9 mouse cellular contexts compared by ENCODE assay signal in the genomic region with DNA sequence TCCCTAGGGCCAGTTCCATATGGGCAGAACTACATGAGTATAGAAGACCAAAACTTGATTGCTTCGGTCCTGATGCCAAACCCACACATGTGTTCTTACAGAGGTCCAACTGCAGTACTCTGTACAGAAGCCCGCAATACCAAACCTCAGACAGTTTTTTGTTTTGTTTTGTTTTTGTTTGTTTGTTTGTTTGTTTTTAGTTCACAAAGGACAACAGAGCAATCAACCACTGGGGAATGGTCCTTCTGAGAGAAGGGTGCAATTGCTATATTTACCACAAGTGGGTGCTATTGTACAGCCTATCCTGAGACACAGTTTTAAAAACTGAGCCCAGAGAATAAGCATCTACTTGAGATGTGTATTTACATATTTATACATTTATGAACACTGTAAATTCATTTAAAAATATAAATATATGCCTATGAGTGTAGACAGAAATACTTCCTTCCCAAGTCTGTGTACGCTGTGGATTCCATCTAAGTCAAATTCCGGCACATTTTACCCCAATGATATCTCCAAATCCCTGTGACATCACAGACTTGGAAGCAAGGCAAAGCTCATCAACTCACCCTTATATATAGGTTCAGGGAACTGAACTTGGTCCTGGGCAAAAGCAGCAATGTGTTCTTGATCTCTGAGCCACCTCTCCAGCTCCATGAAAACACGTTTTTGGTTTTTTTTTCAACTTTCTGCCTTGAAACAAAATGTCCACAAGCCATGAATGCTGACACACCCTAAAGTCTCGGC.
DNase-seq lines count a peak whose midpoint lies in the region.
"Had no signal": no experiment of that assay in that cellular context is flagged by ENCODE, and none has a peak within 500 bp of the region (broad histone marks: within the 10 kb centered on the region; RNA-seq: fewer than 3 reads in every experiment).

No protein-coding gene starts in this region.

- peak; percentile 58 to 64 for DNase-seq in left cerebral cortex, postnatal 25 days (ENCODE audit: low spot score in 2 of 2)
- no peak for DNase-seq in left cerebral cortex, postnatal 36 days (ENCODE audit: low spot score in 2 of 2)
- DNase-seq in Muller cell, postnatal 12 days (ENCODE audit: inconsistent ontology term), result peak; percentile 2
- peak; percentile 58 to 80 for DNase-seq in cerebellum, postnatal 10 days
- peak; percentile 15 to 25 for DNase-seq in layer of hippocampus, postnatal 10 days (ENCODE audit: low spot score in 2 of 2)
- no peak for DNase-seq in ovary, postnatal 36 days (ENCODE audit: low spot score)
- no peak for DNase-seq in adrenal gland, adult 8-10 months
- no peak for DNase-seq in yolk sac, embryonic 10.5 days (ENCODE audit: low spot score)
- DNase-seq: heart, postnatal 36 days had no signal

- intact Hi-C loops in left cerebral cortex, postnatal 25 days (cut with DNase I), result loop anchor here (1.0 to 5.0 kb wide), 4 partner anchors 178 to 813 kb away; no protein-coding TSS in a partner anchor
- intact Hi-C loops in left cerebral cortex, postnatal 36 days (cut with DNase I), result loop anchor here (1.0 to 10.0 kb wide), 3 partner anchors 288 to 750 kb away; a partner anchor contains a TSS

Comparison
In these comparisons a context has a peak if more than half of its experiments do, and no peak if none do; other contexts are left out.
1. DNase-seq: peak in left cerebral cortex, postnatal 25 days (2 of 2), Muller cell, postnatal 12 days (single experiment), cerebellum, postnatal 10 days (2 of 2) and layer of hippocampus, postnatal 10 days (2 of 2); none in left cerebral cortex, postnatal 36 days (0 of 2), ovary, postnatal 36 days (single experiment), adrenal gland, adult 8-10 months (single experiment) and yolk sac, embryonic 10.5 days (single experiment).